Mouse (Mus musculus) neural tube, embryonic 15.5 days (tissue): ENCODE measurements at regions not wholly inside any gene's neighbourhood (a gene's known extent, or its start where the extent isn't known, plus 50 kb on each side); places are given as distances from the start of the nearest gene placed in this dataset.

Experiments used
- ATAC-seq: fragments of 200-750 bp; cut with Nextera tagmentation; 2 replicates; pipeline ENCODE4 v1.8.0; 2017; ENCODE audit warnings: mild to moderate bottlenecking, moderate TSS enrichment, moderate library complexity; ENCODE audit not compliant: low FRiP score
- H3K27ac ChIP-seq: fragments of 300-500 bp; sonication (generic); replicated peaks from 2 replicates; pipeline ENCODE4 v1.5.1; 2015; ENCODE audit warnings: mild to moderate bottlenecking, inconsistent platforms
- H3K27me3 ChIP-seq: fragments of 300-500 bp; sonication (generic); replicated peaks from 2 replicates; pipeline ENCODE4 v1.6.1; 2015; ENCODE audit warnings: inconsistent platforms
- H3K36me3 ChIP-seq: fragments of 300-500 bp; sonication (generic); 2 replicates; pipeline ENCODE4 v1.6.1; 2015; ENCODE audit warnings: inconsistent platforms
- H3K4me1 ChIP-seq: fragments of 300-500 bp; sonication (generic); 2 replicates; pipeline ENCODE4 v1.6.1; 2015; ENCODE audit warnings: inconsistent platforms
- H3K4me2 ChIP-seq: fragments of 300-500 bp; sonication (generic); 2 replicates; pipeline ENCODE4 v1.6.1; 2015; ENCODE audit warnings: inconsistent platforms, mild to moderate bottlenecking, moderate library complexity
- H3K4me3 ChIP-seq: fragments of 300-500 bp; sonication (generic); replicated peaks from 2 replicates; pipeline ENCODE4 v1.5.1; 2015; ENCODE audit warnings: mild to moderate bottlenecking, inconsistent platforms
- H3K9ac ChIP-seq: fragments of 300-500 bp; sonication (generic); replicated peaks from 2 replicates; pipeline ENCODE4 v1.6.1; 2015; ENCODE audit warnings: mild to moderate bottlenecking, inconsistent platforms
- H3K9me3 ChIP-seq: fragments of 300-500 bp; sonication (generic); replicated peaks from 2 replicates; pipeline ENCODE4 v1.6.1; 2016; ENCODE audit warnings: inconsistent platforms
- WGBS: fragments of 180-500 bp; shearing (Covaris S2); methylation state at CpG from one replicate; pipeline ENCODE4 v1.1.7; 2015; ENCODE audit warnings: mixed read lengths; 5-methylcytosine and 5-hydroxymethylcytosine counted together

DNA sequence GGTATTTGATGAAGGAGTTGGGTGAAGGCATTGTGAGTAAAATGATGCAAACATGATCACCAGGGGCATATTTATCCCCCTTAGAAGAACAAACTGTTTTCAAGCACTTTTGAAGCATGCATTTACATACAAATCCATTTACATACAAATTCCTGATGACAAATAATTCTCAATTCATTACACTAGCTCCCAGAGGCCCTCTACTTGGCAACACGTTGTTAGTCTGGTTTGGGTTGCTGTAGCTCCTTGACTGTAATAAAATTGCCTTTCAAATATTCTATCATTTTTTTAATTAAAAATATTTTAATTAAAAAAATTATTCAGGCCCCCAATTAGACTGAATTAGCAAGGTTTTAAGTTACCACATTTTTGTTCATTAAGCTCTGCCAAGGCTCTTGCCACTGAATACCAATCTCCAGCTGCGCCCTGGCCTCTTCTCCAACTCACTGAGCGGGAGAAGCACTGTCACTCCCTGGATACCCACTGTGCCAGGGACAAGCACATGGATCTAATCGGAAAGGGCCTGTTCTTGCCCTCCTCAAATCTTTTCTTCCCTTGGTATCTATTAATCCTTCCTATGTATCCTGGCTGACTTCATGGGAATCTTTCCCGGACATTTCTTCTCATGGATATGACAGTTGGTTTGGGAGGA lies 147.1 kb upstream of the Pou3f4 start:
- H3K27ac ChIP-seq, result no peak overlapping the region
- H3K9ac ChIP-seq, result no peak overlapping the region
- H3K27me3 ChIP-seq, result no peaks in the 10 kb centered on the region
- H3K36me3 ChIP-seq, result no peaks in the 10 kb centered on the region
- H3K4me2 ChIP-seq, result no peak overlapping the region
- H3K9me3 ChIP-seq, result no peaks in the 10 kb centered on the region
- no peak overlapping the region for H3K4me3 ChIP-seq
- 56% methylated on average over 5 of the region's 5 CpGs for WGBS
- ATAC-seq, result no peak
- H3K4me1 ChIP-seq, result no peaks in the 10 kb centered on the region

DNA sequence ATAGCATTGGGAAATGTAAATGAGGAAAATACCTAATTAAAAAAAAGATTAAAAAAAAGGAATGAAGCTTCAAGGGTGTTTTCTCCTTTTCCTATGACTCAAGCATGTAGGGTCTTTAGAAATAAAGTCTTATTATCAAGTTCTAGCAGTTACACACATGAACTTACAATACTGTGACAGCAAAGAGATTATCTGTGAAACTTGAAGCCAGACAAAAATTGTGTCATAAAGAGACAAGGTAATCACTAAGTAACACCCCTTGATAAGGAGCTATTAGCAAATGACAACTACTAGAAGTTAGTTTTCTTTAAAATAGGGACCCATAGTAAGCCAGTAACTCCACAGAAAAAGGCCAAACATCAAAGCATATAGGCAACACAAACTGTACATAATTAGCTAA lies 140.9 kb upstream of the Pou3f4 start:
- no peak overlapping the region for H3K9ac ChIP-seq
- no peaks in the 10 kb centered on the region for H3K36me3 ChIP-seq
- H3K9me3 ChIP-seq, result no peaks in the 10 kb centered on the region
- ATAC-seq, result no peak
- no peaks in the 10 kb centered on the region for H3K4me1 ChIP-seq
- H3K4me3 ChIP-seq, result no peak overlapping the region
- H3K4me2 ChIP-seq, result no peak overlapping the region
- no peak overlapping the region for H3K27ac ChIP-seq
- no peaks in the 10 kb centered on the region for H3K27me3 ChIP-seq

DNA sequence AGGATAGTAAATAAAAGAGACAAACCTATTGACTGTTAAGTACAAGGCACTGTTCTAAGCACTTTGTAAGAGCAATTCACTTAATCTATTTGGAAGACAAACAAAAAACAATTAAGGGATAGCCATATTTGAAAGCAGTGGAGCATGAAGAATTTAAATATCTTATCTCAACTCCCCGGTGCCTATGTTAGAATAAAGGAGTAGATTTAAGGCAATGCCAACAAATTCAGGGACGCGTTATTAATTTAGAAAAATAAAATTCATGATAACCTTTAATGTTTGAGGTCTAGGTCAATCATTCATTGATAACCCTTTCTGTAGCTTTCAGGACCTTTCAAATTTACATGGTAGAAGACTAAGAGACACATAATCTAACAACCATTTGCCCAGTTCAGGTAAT lies 135.5 kb upstream of the Pou3f4 start:
- Histone ChIP-seq H3K4me1 (no peaks in the 10 kb centered on the region), H3K9ac (no peak overlapping the region), H3K27ac (no peak overlapping the region), H3K9me3 (no peaks in the 10 kb centered on the region), H3K4me3 (no peak overlapping the region), H3K27me3 (no peaks in the 10 kb centered on the region), H3K4me2 (no peak overlapping the region), H3K36me3 (no peaks in the 10 kb centered on the region)
- no peak for ATAC-seq
- WGBS, result 84% methylated on average over 3 of the region's 3 CpGs

DNA sequence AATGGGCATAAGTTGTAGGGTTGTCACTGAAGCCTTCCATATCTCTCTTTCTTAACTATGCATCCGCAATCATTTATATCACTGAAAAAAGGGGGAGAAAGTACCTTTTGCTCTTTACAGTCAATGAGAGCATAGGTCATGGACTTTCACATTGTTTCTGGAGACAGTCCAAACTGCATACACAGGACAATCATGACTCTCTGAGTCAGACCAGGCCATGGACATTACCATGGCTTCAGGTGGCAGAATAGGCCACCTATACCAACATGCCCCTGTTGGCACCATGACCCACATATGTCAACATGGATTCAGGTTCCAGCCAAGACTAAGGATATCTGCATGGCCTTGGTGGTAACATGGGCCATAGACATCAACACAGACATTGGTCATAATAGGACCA lies 133.5 kb upstream of the Pou3f4 start:
- no peak overlapping the region for H3K4me2 ChIP-seq
- no peak overlapping the region for H3K9ac ChIP-seq
- no peak overlapping the region for H3K27ac ChIP-seq
- H3K27me3 ChIP-seq, result no peaks in the 10 kb centered on the region
- H3K4me3 ChIP-seq, result no peak overlapping the region
- no peaks in the 10 kb centered on the region for H3K4me1 ChIP-seq
- ATAC-seq, result no peak
- 100% methylated on average over 1 of the region's 1 CpGs for WGBS
- H3K9me3 ChIP-seq, result no peaks in the 10 kb centered on the region
- H3K36me3 ChIP-seq, result no peaks in the 10 kb centered on the region

DNA sequence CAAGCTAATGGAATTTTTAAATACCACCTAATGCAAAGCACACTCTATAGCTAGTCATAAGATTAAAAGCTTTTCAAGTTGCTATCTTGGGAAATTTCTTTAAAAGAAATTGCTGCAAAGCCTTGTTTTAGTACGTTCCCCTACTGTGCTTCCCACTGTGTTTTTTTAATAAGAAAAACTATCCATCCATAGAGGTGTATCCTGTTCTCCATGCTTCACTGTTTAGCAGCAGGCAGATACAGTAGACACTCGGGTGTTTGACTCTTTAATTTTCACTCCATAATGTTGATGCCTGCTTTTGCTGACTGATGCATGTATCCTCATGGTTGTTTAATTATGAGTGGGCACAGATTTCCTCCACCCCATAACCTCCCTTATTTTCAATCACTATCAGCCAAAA lies 113.6 kb upstream of the Pou3f4 start:
- WGBS, result 37% methylated on average over 2 of the region's 2 CpGs
- peak; percentile 59; the same call in 1 of the 2 replicates for ATAC-seq
- Histone ChIP-seq H3K9me3 (no peaks in the 10 kb centered on the region), H3K36me3 (no peaks in the 10 kb centered on the region), H3K9ac (no peak overlapping the region), H3K4me1 (no peaks in the 10 kb centered on the region), H3K4me3 (no peak overlapping the region), H3K27ac (no peak overlapping the region), H3K4me2 (no peak overlapping the region), H3K27me3 (no peaks in the 10 kb centered on the region)

GRCm38 (mm10) chrX:110714137-110714536 lies 99.9 kb upstream of the Pou3f4 start:
- Histone ChIP-seq H3K9ac (no peak overlapping the region), H3K4me2 (no peak overlapping the region), H3K36me3 (no peaks in the 10 kb centered on the region), H3K4me3 (no peak overlapping the region), H3K9me3 (no peaks in the 10 kb centered on the region), H3K4me1 (no peaks in the 10 kb centered on the region), H3K27ac (no peak overlapping the region), H3K27me3 (no peaks in the 10 kb centered on the region)
- 89% methylated on average over 1 of the region's 1 CpGs for WGBS
- no peak for ATAC-seq

DNA sequence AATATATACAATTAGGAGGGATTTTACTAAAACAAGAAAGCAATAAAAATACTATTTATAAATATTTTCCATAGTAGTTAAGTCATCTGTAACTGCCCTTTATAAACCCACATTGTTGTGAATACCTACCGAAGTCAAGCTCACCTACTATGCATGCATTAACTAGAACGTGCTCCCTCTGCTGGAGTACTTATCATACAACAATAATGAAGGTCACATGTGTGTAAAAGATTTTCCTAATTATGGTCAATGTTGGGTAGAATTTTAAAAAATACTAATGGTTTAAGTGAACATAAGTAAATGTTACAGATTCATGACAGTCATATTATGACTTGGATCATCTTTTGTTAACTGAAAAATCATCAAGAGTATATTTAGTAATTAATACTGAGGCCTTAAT lies 50.0 kb upstream of the Pou3f4 start:
- ATAC-seq, result no peak
- no peaks in the 10 kb centered on the region for H3K9me3 ChIP-seq
- H3K4me2 ChIP-seq, result no peak overlapping the region
- WGBS, result 55% methylated on average over 2 of the region's 2 CpGs
- no peaks in the 10 kb centered on the region for H3K36me3 ChIP-seq
- no peak overlapping the region for H3K9ac ChIP-seq
- H3K4me3 ChIP-seq, result no peak overlapping the region
- no peaks in the 10 kb centered on the region for H3K27me3 ChIP-seq
- H3K4me1 ChIP-seq, result no peaks in the 10 kb centered on the region
- no peak overlapping the region for H3K27ac ChIP-seq
